Mouse (Mus musculus): ENCODE results near the gene 1600012H06Rik.

DNA sequence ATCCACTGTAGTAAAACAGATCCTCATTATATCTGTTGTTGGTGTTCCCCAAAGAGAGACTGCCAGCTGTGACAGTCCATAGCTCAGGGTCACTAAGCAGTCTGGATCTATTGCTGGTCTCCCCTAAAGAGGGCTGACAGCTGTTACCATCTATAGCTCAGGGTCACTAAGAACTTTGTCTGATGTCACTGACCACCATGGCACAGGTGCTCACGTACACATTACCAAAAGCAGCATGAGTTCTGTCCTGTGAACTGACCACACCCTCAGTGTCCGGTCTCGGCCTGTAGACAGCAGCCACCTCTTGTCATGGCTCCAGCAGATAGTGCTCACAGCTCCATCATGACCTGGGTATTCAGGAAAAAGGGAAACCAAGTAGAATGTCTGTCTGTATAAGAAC lies 39.8 kb upstream of the 1600012H06Rik start:
- TF ChIP-seq GATA1 (IDR thresholded peaks at IDR 0.05; ENCODE audit: low read length) (no peak), TAL1 (IDR thresholded peaks at IDR 0.05; ENCODE audit: low read length) (no peak)

Data from erythroblast, embryonic 14.5 days (primary cell).